Mouse (Mus musculus) heart, embryonic 16.5 days (tissue): ENCODE measurements around the gene Hipk1. TPM values are rescaled to one million over a fixed set of nuclear protein-coding genes. Genes with fewer than 3 reads are reported as not detected.

Source experiments
- ATAC-seq: fragments of 200-750 bp; cut with Nextera tagmentation; replicated peaks from 2 replicates; pipeline ENCODE4 v1.8.0; 2017; ENCODE audit warnings: moderate number of reproducible peaks; ENCODE audit not compliant: insufficient read depth, low FRiP score; ENCODE audit errors: extremely low read depth
- H3K27ac ChIP-seq: fragments of 300-500 bp; sonication (generic); 2 replicates; pipeline ENCODE4 v1.5.1; 2014; ENCODE audit warnings: mild to moderate bottlenecking, low read length, control low read depth, moderate library complexity
- H3K27me3 ChIP-seq: fragments of 300-500 bp; sonication (generic); 2 replicates; pipeline ENCODE4 v1.6.1; 2014; ENCODE audit warnings: low read length, mixed read lengths; ENCODE audit not compliant: control insufficient read depth, insufficient read depth
- H3K36me3 ChIP-seq: fragments of 300-500 bp; sonication (generic); 2 replicates; pipeline ENCODE4 v1.6.1; 2014; ENCODE audit not compliant: control insufficient read depth, insufficient read depth
- H3K4me1 ChIP-seq: fragments of 300-500 bp; sonication (generic); 2 replicates; pipeline ENCODE4 v1.6.1; 2014; ENCODE audit warnings: low read length, mixed read lengths; ENCODE audit not compliant: control insufficient read depth, insufficient read depth
- H3K4me2 ChIP-seq: fragments of 300-500 bp; sonication (generic); 2 replicates; pipeline ENCODE4 v1.6.1; 2014; ENCODE audit warnings: low read depth, mild to moderate bottlenecking, control low read depth, low read length
- H3K4me3 ChIP-seq: fragments of 300-500 bp; sonication (generic); 2 replicates; pipeline ENCODE4 v1.5.1; 2014; ENCODE audit warnings: mild to moderate bottlenecking, control low read depth, low read length
- H3K9ac ChIP-seq: fragments of 300-500 bp; sonication (generic); 2 replicates; pipeline ENCODE4 v1.6.1; 2014; ENCODE audit warnings: low read length, control low read depth
- H3K9me3 ChIP-seq: fragments of 300-500 bp; sonication (generic); replicated peaks from 2 replicates; pipeline ENCODE4 v1.6.1; 2016; ENCODE audit warnings: low read length; ENCODE audit not compliant: control insufficient read depth
- WGBS: fragments of 180-500 bp; shearing (Covaris S2); extraction: QIAGEN DNeasy Blood & Tissue Kit; methylation state at CpG from one replicate; pipeline ENCODE4 v1.1.7; 2014; 5-methylcytosine and 5-hydroxymethylcytosine counted together
- polyA plus RNA-seq: library from polyadenylated mRNA; unstranded; fragments of >200 nt; fragmentation: Nextera tagmentation; extraction: Ambion mirVana; gene quantifications from 2 replicates; pipeline ENCODE4 v1.2.1, GENCODE M21; 2015

Gene Hipk1
- polyA plus RNA-seq, 1 experiment from 2014 or later: 11.6 TPM

GRCm38 (mm10) chr3:103771531-103772130 lies 19.7 kb downstream of the Hipk1 start:
- Histone ChIP-seq H3K9ac (peak overlapping the region; percentile 69), H3K4me2 (peak overlapping the region; percentile 63), H3K36me3 (peaks cover 7% of the 10 kb centered on the region; the same call in 1 of the 2 replicates), H3K4me3 (peak overlapping the region; percentile 22), H3K27ac (peak overlapping the region; percentile 98), H3K27me3 (no peaks in the 10 kb centered on the region), H3K4me1 (peaks cover 39% of the 10 kb centered on the region), H3K9me3 (no peaks in the 10 kb centered on the region)
- peak; percentile 74 for ATAC-seq
- WGBS: 18% methylated on average over 9 of the region's 9 CpGs

GRCm38 (mm10) chr3:103766789-103767188 lies 24.6 kb downstream of the Hipk1 start:
- no peaks in the 10 kb centered on the region for H3K9me3 ChIP-seq
- no peak overlapping the region for H3K4me2 ChIP-seq
- no peak overlapping the region for H3K9ac ChIP-seq
- peaks cover 20% of the 10 kb centered on the region for H3K4me1 ChIP-seq
- H3K36me3 ChIP-seq: peaks cover 24% of the 10 kb centered on the region
- 77% methylated on average over 3 of the region's 3 CpGs for WGBS
- no peak for ATAC-seq
- H3K27ac ChIP-seq: no peak overlapping the region
- no peak overlapping the region for H3K4me3 ChIP-seq
- no peaks in the 10 kb centered on the region for H3K27me3 ChIP-seq

GRCm38 (mm10) chr3:103759261-103759970 lies 31.9 kb downstream of the Hipk1 start:
- no peak for ATAC-seq
- 0 out of 2 replicates have a peak, but pooled peaks cover 5% of the 10 kb centered on the region for H3K4me1 ChIP-seq
- no peaks in the 10 kb centered on the region for H3K9me3 ChIP-seq
- WGBS: 74% methylated on average over 5 of the region's 5 CpGs
- no peak overlapping the region for H3K4me2 ChIP-seq
- no peak overlapping the region for H3K9ac ChIP-seq
- no peak overlapping the region for H3K27ac ChIP-seq
- no peak overlapping the region for H3K4me3 ChIP-seq
- H3K27me3 ChIP-seq: no peaks in the 10 kb centered on the region
- peaks cover 40% of the 10 kb centered on the region for H3K36me3 ChIP-seq

GRCm38 (mm10) chr3:103758456-103758855 lies 32.9 kb downstream of the Hipk1 start:
- Histone ChIP-seq H3K9ac (no peak overlapping the region), H3K9me3 (no peaks in the 10 kb centered on the region), H3K4me2 (no peak overlapping the region), H3K27ac (no peak overlapping the region), H3K4me1 (0 out of 2 replicates have a peak, but pooled peaks cover 5% of the 10 kb centered on the region), H3K27me3 (no peaks in the 10 kb centered on the region), H3K36me3 (peaks cover 40% of the 10 kb centered on the region), H3K4me3 (no peak overlapping the region)
- ATAC-seq: no peak
- WGBS: 87% methylated on average over 7 of the region's 7 CpGs

- Histone ChIP-seq H3K4me1 (0 out of 2 replicates have a peak, but pooled peaks cover 5% of the 10 kb centered on the region), H3K4me3 (no peak overlapping the region), H3K9ac (no peak overlapping the region), H3K4me2 (no peak overlapping the region), H3K27me3 (no peaks in the 10 kb centered on the region), H3K9me3 (no peaks in the 10 kb centered on the region), H3K36me3 (peaks cover 45% of the 10 kb centered on the region), H3K27ac (no peak overlapping the region)
- no peak for ATAC-seq
- WGBS: 89% methylated on average over 2 of the region's 2 CpGs
These were observed 34.4 kb downstream of the Hipk1 start for GRCm38 (mm10) chr3:103756920-103757319.

- 25% methylated on average over 3 of the region's 3 CpGs for WGBS
- peak; percentile 81; the same call in 1 of the 2 replicates for ATAC-seq
- H3K36me3 ChIP-seq: peaks cover 49% of the 10 kb centered on the region
- no peaks in the 10 kb centered on the region for H3K9me3 ChIP-seq
- no peak overlapping the region for H3K9ac ChIP-seq
- 0 out of 2 replicates have a peak, but pooled peaks cover 5% of the 10 kb centered on the region for H3K4me1 ChIP-seq
- H3K27me3 ChIP-seq: no peaks in the 10 kb centered on the region
- no peak overlapping the region for H3K4me3 ChIP-seq
- no peak overlapping the region for H3K4me2 ChIP-seq
- H3K27ac ChIP-seq: peak overlapping the region; percentile 76
These were observed 36.0 kb downstream of the Hipk1 start for GRCm38 (mm10) chr3:103755351-103755750.

GRCm38 (mm10) chr3:103751558-103751957 lies 39.8 kb downstream of the Hipk1 start:
- no peak overlapping the region for H3K4me3 ChIP-seq

GRCm38 (mm10) chr3:103746711-103747110 lies 44.7 kb downstream of the Hipk1 start:
- peaks cover 69% of the 10 kb centered on the region for H3K36me3 ChIP-seq
- no peak overlapping the region for H3K27ac ChIP-seq
- H3K27me3 ChIP-seq: no peaks in the 10 kb centered on the region
- H3K4me2 ChIP-seq: no peak overlapping the region
- WGBS: 79% methylated on average over 5 of the region's 5 CpGs
- ATAC-seq: no peak
- H3K4me1 ChIP-seq: no peaks in the 10 kb centered on the region
- no peak overlapping the region for H3K9ac ChIP-seq
- no peaks in the 10 kb centered on the region for H3K9me3 ChIP-seq
- no peak overlapping the region for H3K4me3 ChIP-seq

More at GRCm38 (mm10) chr3:103751558-103751957, 39.8 kb downstream of the Hipk1 start:
- Histone ChIP-seq H3K9ac (no peak overlapping the region), H3K27ac (no peak overlapping the region), H3K36me3 (peaks cover 59% of the 10 kb centered on the region), H3K27me3 (no peaks in the 10 kb centered on the region), H3K4me2 (no peak overlapping the region), H3K9me3 (no peaks in the 10 kb centered on the region), H3K4me1 (0 out of 2 replicates have a peak, but pooled peaks cover 5% of the 10 kb centered on the region)
- 84% methylated on average over 2 of the region's 2 CpGs for WGBS
- no peak for ATAC-seq
